Mouse (Mus musculus) hindbrain, embryonic 15.5 days (tissue): ENCODE measurements around the gene Hcfc2. TPM values are rescaled to one million over a fixed set of nuclear protein-coding genes. Genes with fewer than 3 reads are reported as not detected.

Experiments used
- ATAC-seq: fragments of 200-750 bp; cut with Nextera tagmentation; 2 replicates; pipeline ENCODE4 v1.8.0; 2017; ENCODE audit warnings: low read depth, moderate number of reproducible peaks, moderate TSS enrichment; ENCODE audit not compliant: low FRiP score
- H3K27ac ChIP-seq: fragments of 300-500 bp; sonication (generic); replicated peaks from 2 replicates; pipeline ENCODE4 v1.5.1; 2015; ENCODE audit warnings: mild to moderate bottlenecking, inconsistent platforms
- H3K27me3 ChIP-seq: fragments of 300-500 bp; sonication (generic); 2 replicates; pipeline ENCODE4 v1.6.1; 2015; ENCODE audit warnings: control low read depth, inconsistent platforms
- H3K36me3 ChIP-seq: fragments of 300-500 bp; sonication (generic); 2 replicates; pipeline ENCODE4 v1.6.1; 2015; ENCODE audit warnings: control low read depth, inconsistent platforms
- H3K4me1 ChIP-seq: fragments of 300-500 bp; sonication (generic); replicated peaks from 2 replicates; pipeline ENCODE4 v1.6.1; 2015; ENCODE audit warnings: control low read depth, inconsistent platforms
- H3K4me2 ChIP-seq: fragments of 300-500 bp; sonication (generic); 2 replicates; pipeline ENCODE4 v1.6.1; 2015; ENCODE audit warnings: moderate library complexity, mild to moderate bottlenecking, inconsistent platforms
- H3K4me3 ChIP-seq: fragments of 300-500 bp; sonication (generic); 2 replicates; pipeline ENCODE4 v1.5.1; 2015; ENCODE audit warnings: mild to moderate bottlenecking, inconsistent platforms
- H3K9ac ChIP-seq: fragments of 300-500 bp; sonication (generic); 2 replicates; pipeline ENCODE4 v1.6.1; 2015; ENCODE audit warnings: inconsistent platforms
- H3K9me3 ChIP-seq: fragments of 300-500 bp; sonication (generic); 2 replicates; pipeline ENCODE4 v1.6.1; 2016; ENCODE audit warnings: control low read depth, inconsistent platforms
- WGBS: fragments of 180-500 bp; shearing (Covaris S2); methylation state at CpG from one replicate; pipeline ENCODE4 v1.1.7; 2015; 5-methylcytosine and 5-hydroxymethylcytosine counted together
- polyA plus RNA-seq: library from polyadenylated mRNA; unstranded; fragments of >200 nt; fragmentation: Nextera tagmentation; extraction: Ambion mirVana; gene quantifications from 2 replicates; pipeline ENCODE4 v1.2.1, GENCODE M21; 2015

The Hcfc2 gene
- polyA plus RNA-seq, 1 experiment from 2014 or later: 35.9 TPM

DNA sequence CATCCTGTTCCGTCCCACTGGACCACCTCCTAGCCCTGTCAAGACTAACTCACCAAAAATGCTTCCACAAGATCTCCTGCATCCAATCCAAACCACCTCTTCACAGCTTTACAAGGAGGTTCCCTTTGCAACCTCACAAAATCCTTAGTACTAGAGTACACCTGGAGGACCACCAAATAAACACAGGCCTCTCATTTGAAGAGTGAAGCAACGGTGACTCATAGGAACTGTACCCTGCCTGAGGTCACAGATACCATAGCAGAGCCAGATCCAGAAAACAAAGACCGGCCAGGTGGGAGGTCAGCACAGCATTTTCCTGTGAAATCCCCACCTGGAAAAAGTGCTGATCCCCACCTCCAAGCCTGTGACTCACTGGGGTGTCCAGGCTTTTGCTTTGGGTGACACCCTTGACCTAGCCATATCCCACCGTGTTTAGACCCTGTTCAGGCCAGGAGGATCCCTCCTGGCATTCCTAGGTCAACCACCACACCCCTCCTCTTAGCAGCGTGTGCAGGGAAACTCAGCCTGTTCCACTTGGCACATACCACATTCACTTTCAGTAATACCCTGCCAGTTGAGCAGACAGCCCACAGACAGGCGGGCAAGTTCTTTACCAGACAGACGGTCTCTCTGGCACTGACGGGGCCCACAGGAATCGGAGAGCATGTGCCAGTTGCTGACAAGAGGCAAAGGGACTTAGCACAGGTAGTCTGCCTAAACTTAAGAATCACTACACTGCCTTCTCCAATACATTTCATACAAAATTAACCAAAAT lies 65.3 kb downstream of the Hcfc2 start:
- Histone ChIP-seq H3K27me3 (no peaks in the 10 kb centered on the region), H3K4me1 (peaks cover 53% of the 10 kb centered on the region), H3K9me3 (no peaks in the 10 kb centered on the region), H3K9ac (no peak overlapping the region; the same call in 1 of the 2 replicates), H3K27ac (no peak overlapping the region), H3K4me3 (peak overlapping the region; percentile 7; the same call in 1 of the 2 replicates), H3K4me2 (peak overlapping the region; percentile 84), H3K36me3 (peaks cover 24% of the 10 kb centered on the region)
- WGBS: 64% methylated on average over 9 of the region's 9 CpGs
- no peak for ATAC-seq

DNA sequence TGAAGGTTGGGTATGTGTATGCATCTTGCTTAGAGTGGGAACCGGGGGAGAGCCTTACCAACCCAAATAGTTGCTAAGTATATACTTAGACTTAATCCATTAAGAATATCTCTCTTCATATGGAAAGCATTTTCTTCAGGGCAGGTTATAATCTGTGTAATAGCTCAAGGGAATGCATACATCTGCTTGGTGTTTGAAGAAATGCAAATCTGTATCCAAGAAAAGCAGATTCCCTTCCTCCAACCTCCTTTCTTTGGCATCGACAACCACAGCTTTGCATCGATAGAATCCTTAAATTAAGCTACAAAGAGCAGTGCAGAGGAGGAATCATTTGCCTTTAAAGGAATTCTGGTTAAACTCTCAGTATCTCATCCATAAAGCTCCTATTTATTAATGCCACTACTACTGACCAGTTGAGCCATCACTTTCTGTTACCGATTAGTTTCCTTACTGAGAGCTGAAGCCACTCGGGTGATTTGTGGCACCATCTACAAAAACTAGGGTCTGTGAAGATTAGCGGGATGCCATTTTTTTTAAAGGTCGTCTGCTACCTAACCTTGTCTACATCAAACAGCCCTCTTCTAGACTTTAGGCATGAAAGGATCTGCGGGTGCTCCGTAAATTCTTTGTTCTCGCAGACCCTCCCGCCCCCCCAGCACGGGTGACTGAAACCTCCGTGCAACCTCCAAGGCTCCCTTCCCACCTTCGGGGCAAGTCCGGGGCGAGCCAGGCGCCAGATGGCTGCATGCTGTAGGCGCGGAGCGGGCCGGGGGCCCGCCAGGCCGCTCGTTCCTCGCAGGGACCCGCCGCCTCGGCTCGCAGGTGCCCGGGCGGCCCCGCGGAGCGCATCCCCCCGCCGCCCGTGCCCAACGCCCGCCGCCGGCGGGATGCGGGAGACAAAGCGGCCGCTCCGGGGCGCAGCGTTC lies 67.1 kb downstream of the Hcfc2 start:
- Histone ChIP-seq H3K4me2 (peak overlapping the region; percentile 84), H3K36me3 (peaks cover 9% of the 10 kb centered on the region; the same call in 1 of the 2 replicates), H3K27me3 (no peaks in the 10 kb centered on the region), H3K4me3 (peak overlapping the region; percentile 90), H3K9me3 (no peaks in the 10 kb centered on the region), H3K27ac (peak overlapping the region; percentile 99), H3K4me1 (peaks cover 45% of the 10 kb centered on the region), H3K9ac (peak overlapping the region; percentile 98)
- ATAC-seq: peak; percentile 13; the same call in 1 of the 2 replicates
- under 1% methylated on average over 45 of the region's 48 CpGs for WGBS

GRCm38 (mm10) chr10:82763840-82764631 lies 68.1 kb downstream of the Hcfc2 start, which contains the start of gene Nfyb:
TSS of gene Nfyb (minus strand) at chr10:82764144.
- peak within 1 kb of the TSS; percentile 99 for H3K27ac ChIP-seq
- no peaks in the 10 kb centered on the region for H3K9me3 ChIP-seq
- H3K9ac ChIP-seq: peak within 1 kb of the TSS; percentile 98
- peaks cover 40% of the 10 kb centered on the region for H3K4me1 ChIP-seq
- H3K27me3 ChIP-seq: no peaks in the 10 kb centered on the region
- WGBS: under 1% methylated on average over 66 of the region's 68 CpGs
- peak within 1 kb of the TSS; percentile 90 for H3K4me3 ChIP-seq
- H3K36me3 ChIP-seq: peaks cover 3% of the 10 kb centered on the region; the same call in 1 of the 2 replicates
- H3K4me2 ChIP-seq: peak within 1 kb of the TSS; percentile 84
- peak; percentile 97 for ATAC-seq

GRCm38 (mm10) chr10:82768901-82769300 lies 72.9 kb downstream of the Hcfc2 start:
- Histone ChIP-seq H3K36me3 (no peaks in the 10 kb centered on the region), H3K4me1 (peaks cover 5% of the 10 kb centered on the region; the same call in 1 of the 2 replicates), H3K4me2 (no peak overlapping the region), H3K27ac (no peak overlapping the region), H3K9ac (no peak overlapping the region), H3K4me3 (no peak overlapping the region), H3K27me3 (no peaks in the 10 kb centered on the region), H3K9me3 (no peaks in the 10 kb centered on the region)
- WGBS: 20% methylated on average over 9 of the region's 9 CpGs
- no peak for ATAC-seq

- Histone ChIP-seq H3K36me3 (no peaks in the 10 kb centered on the region), H3K4me1 (no peaks in the 10 kb centered on the region), H3K4me2 (no peak overlapping the region), H3K4me3 (no peak overlapping the region), H3K27me3 (no peaks in the 10 kb centered on the region), H3K9me3 (no peaks in the 10 kb centered on the region), H3K27ac (no peak overlapping the region), H3K9ac (no peak overlapping the region)
- no peak for ATAC-seq
- WGBS: 100% methylated on average over 2 of the region's 2 CpGs
Measured at GRCm38 (mm10) chr10:82770713-82771112, 74.8 kb downstream of the Hcfc2 start.

- no peaks in the 10 kb centered on the region for H3K4me1 ChIP-seq
- no peak overlapping the region for H3K4me2 ChIP-seq
- H3K4me3 ChIP-seq: no peak overlapping the region
- no peak overlapping the region for H3K9ac ChIP-seq
- H3K27ac ChIP-seq: no peak overlapping the region
- H3K27me3 ChIP-seq: no peaks in the 10 kb centered on the region
- peak; percentile 73 for ATAC-seq
- WGBS: 61% methylated on average over 9 of the region's 9 CpGs
- H3K9me3 ChIP-seq: no peaks in the 10 kb centered on the region
- H3K36me3 ChIP-seq: no peaks in the 10 kb centered on the region
Measured at GRCm38 (mm10) chr10:82771595-82772170, 75.7 kb downstream of the Hcfc2 start.

GRCm38 (mm10) chr10:82774841-82775240 lies 78.9 kb downstream of the Hcfc2 start:
- H3K4me2 ChIP-seq: no peak overlapping the region
- H3K27me3 ChIP-seq: no peaks in the 10 kb centered on the region
- H3K27ac ChIP-seq: no peak overlapping the region
- H3K4me1 ChIP-seq: peaks cover 7% of the 10 kb centered on the region
- H3K4me3 ChIP-seq: no peak overlapping the region
- H3K9me3 ChIP-seq: no peaks in the 10 kb centered on the region
- no peaks in the 10 kb centered on the region for H3K36me3 ChIP-seq
- 91% methylated on average over 5 of the region's 5 CpGs for WGBS
- no peak overlapping the region for H3K9ac ChIP-seq
- no peak for ATAC-seq

DNA sequence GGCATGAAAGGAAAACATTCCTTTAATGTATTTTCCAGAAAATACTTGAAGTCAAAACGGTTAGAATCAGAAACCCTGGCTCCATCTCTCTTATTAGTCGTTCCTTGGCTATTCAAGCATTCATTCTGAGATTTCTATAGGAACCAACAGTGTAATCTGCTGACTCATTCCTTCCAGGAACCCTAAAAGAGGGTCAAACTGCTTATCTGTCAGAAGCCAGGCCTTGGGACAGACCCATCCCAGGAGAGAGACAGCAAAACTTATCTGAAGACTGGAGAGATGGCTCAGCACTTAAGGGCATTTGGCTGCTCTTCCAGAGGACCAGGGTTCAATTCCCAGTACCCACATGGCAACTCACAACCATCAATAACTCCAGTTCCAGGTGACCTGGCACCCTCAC lies 81.1 kb downstream of the Hcfc2 start:
- ATAC-seq: no peak
- peaks cover 7% of the 10 kb centered on the region for H3K4me1 ChIP-seq
- H3K9me3 ChIP-seq: no peaks in the 10 kb centered on the region
- H3K4me2 ChIP-seq: no peak overlapping the region
- WGBS: 52% methylated on average over 2 of the region's 2 CpGs
- no peak overlapping the region for H3K4me3 ChIP-seq
- H3K27me3 ChIP-seq: no peaks in the 10 kb centered on the region
- H3K36me3 ChIP-seq: no peaks in the 10 kb centered on the region
- no peak overlapping the region for H3K27ac ChIP-seq
- no peak overlapping the region for H3K9ac ChIP-seq

DNA sequence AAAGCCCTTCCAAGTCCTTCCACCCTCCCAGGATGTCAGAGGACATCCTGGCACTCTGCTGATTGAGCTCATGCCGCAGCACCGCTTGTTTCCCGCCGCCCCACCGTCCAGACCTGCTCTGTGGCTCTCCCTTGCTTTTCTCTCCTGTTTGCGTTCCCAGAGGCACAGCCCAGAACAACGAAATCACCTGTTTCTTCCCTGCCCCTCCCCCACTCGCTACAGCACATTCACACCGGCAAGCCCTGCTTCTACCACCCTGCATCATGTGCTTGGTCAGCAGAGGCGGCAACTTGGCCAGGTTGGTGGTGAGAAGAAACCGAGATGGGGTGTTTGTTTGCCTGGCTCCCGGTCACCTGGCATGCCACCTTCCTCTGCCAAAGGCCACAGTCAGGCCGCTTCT lies 81.9 kb downstream of the Hcfc2 start:
- H3K27ac ChIP-seq: no peak overlapping the region
- no peaks in the 10 kb centered on the region for H3K9me3 ChIP-seq
- no peak overlapping the region for H3K9ac ChIP-seq
- H3K36me3 ChIP-seq: no peaks in the 10 kb centered on the region
- H3K4me1 ChIP-seq: peaks cover 7% of the 10 kb centered on the region
- no peaks in the 10 kb centered on the region for H3K27me3 ChIP-seq
- 34% methylated on average over 13 of the region's 13 CpGs for WGBS
- no peak for ATAC-seq
- H3K4me2 ChIP-seq: no peak overlapping the region
- H3K4me3 ChIP-seq: no peak overlapping the region

GRCm38 (mm10) chr10:82778791-82779549 lies 83.0 kb downstream of the Hcfc2 start:
- Histone ChIP-seq H3K4me3 (no peak overlapping the region), H3K4me2 (no peak overlapping the region), H3K27ac (no peak overlapping the region), H3K9ac (no peak overlapping the region), H3K36me3 (no peaks in the 10 kb centered on the region), H3K27me3 (no peaks in the 10 kb centered on the region), H3K9me3 (no peaks in the 10 kb centered on the region), H3K4me1 (peaks cover 7% of the 10 kb centered on the region)
- no peak for ATAC-seq
- 79% methylated on average over 8 of the region's 8 CpGs for WGBS

DNA sequence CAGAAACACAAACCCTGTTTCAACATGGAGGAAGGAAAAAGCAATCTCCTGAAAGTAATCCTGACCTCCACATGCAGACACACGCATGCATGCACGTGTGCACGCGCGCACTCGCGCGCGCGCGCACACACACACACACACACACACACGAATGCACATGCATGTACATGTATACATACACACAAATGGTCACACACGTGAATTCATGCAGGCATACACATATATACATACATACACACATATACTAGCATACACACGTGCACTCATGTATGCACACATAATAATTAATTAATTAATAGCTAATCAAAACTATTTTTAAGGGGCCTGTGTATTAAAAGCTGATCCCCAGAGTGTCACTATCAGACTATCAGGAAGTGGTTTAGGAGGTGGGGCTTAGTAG lies 83.9 kb downstream of the Hcfc2 start:
- ATAC-seq: no peak

More for the DNA sequence above, 83.9 kb downstream of the Hcfc2 start:
- Histone ChIP-seq H3K36me3 (no peaks in the 10 kb centered on the region), H3K27me3 (no peaks in the 10 kb centered on the region), H3K4me1 (peaks cover 7% of the 10 kb centered on the region), H3K4me2 (no peak overlapping the region), H3K9me3 (no peaks in the 10 kb centered on the region), H3K4me3 (no peak overlapping the region), H3K27ac (no peak overlapping the region), H3K9ac (no peak overlapping the region)
- 99% methylated on average over 14 of the region's 14 CpGs for WGBS
